Mouse (Mus musculus): Measurements from ENCODE around the gene Gm2000.

DNA sequence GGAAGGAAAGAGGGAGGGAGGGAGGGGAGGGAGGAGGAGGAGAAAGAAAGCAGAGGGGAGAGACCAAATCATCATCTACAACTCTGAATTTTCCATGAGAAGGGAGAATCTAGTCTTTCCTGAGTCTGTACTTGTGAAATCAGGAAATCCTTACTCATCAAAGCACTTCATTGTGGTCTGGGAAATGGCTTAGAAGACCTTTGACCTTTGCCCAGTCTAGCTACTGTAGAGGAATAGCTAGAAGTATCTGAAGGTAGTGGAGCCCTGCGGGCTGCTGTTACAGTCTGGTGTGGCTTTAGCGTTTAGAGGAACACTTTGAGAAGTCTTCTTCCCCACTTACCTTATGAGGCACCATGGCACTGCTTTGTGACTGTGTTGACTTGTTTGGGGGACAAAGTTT, 36.7 kb downstream of the Gm2000 start:
- TF ChIP-seq CTCF (IDR thresholded peaks at IDR 0.05; ENCODE audit: low read depth) (no peak), EP300 (IDR thresholded peaks at IDR 0.05; ENCODE audit: low read depth) (no peak)
